Mouse (Mus musculus) stomach, postnatal 0 days (tissue): ENCODE results near the gene Abcc1.

Experiments
- CTCF ChIP-seq: IDR thresholded peaks from 2 replicates; pipeline ENCODE4 v1.5.1; 2016; ENCODE audit warnings: antibody characterized with exemption, low read depth, mild to moderate bottlenecking, moderate library complexity
- EP300 ChIP-seq: optimal IDR thresholded peaks from 2 replicates; pipeline ENCODE3; 2016; ENCODE audit warnings: antibody characterized with exemption

DNA sequence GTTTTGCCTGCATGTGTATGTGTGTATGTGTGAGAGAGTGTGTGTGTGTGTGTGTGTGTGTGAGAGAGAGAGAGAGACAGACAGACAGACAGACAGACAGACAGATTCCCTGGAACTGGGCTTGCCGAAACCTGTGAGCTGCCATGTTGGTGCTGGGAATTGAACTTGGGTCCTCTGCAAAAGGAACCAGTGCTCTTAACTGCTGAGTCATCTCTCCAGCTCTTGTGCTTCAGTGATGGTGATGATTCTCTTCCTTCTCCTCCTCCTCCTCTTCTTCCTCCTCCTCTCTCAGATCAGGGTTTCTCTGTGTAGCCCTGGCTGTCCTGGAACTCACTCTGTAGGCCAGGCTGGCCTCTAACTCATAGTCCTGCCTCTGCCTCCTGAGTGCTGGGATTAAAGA is 4.7 kb downstream of the Abcc1 start:
- no peak for TF ChIP-seq CTCF
- no peak for TF ChIP-seq EP300
